Mouse (Mus musculus) heart, adult 8-10 months (tissue): Measurements from ENCODE around the gene Far2. TPM values are rescaled to one million over a fixed set of nuclear protein-coding genes. Genes with fewer than 3 reads are reported as not detected.
A peak's percentile ranks its signal among the peaks of the same experiment; 100 is the strongest.
"Not testable (repeated sequence)": the region's sequence is repeated elsewhere in the genome, so short reads cannot be mapped to it uniquely, and the experiment has no call there.

Experiments
- DNase-seq: peaks from one replicate; pipeline ENCODE4 v3.0.0; 2022; ENCODE audit warnings: low spot score
- total RNA-seq, 4 experiments: library from RNA; stranded (reverse); gene quantifications; 2 replicates each; pipeline ENCODE4 v1.2.4; 2022

Far2 gene
- total RNA-seq, 4 experiments from 2014 or later = not detected

DNA sequence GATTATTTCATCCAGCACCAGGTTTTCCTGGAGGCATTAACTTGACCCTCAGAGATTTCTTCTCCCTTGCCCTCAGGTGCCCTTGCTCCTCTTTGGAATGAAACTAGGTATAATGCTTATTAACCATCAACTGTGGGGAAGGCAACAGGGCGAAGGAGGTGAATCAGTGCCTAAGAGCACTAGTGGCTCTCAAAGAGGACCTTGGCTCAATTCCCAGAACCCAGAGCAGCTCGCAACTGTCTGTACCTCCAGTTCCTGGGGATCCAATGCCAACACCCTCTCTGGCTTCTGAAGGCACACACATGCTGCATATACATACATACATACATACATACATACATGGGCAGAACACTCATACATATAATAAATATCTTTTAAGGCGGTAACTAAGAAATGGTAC lies 69.8 kb downstream of the Far2 start:
- no peak for DNase-seq

DNA sequence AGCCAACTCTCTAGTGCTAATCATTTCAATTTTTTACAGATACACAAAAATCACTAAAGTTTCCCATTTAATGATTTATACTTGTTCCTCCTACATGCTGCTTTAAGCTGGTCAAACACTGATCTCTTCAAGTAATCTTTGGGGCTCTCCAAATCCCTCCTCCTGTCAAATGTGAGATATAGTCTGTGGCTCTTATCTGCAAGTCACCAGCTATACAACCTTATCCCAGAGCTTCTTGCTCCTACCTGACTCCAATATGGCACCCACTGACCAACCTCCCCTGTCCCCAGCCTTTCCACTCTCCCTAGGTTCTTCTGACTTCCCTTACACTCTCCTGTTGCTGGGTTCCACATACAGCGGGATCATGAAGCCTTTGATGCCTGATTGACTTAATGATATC lies 70.6 kb downstream of the Far2 start:
- no peak for DNase-seq

DNA sequence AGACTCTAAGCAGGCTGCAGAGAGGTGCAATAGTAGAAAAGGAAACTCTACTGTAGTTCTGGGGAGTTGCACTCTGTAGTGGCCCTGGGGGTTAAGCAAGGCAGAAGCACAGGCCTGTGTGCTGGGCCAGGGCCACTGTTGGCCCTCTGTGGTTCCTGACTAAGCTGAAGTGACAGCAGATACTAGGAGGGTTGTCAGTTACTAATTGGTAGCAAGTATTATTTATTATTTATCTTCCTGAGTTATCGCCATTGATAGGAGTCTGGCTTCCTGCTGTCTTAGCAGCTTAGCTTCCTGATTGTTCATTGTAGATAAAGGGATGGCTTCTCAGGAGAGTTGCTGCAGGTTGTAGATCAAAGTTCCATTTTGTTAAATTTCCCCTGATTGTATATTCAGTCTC lies 73.6 kb downstream of the Far2 start:
- no peak for DNase-seq

DNA sequence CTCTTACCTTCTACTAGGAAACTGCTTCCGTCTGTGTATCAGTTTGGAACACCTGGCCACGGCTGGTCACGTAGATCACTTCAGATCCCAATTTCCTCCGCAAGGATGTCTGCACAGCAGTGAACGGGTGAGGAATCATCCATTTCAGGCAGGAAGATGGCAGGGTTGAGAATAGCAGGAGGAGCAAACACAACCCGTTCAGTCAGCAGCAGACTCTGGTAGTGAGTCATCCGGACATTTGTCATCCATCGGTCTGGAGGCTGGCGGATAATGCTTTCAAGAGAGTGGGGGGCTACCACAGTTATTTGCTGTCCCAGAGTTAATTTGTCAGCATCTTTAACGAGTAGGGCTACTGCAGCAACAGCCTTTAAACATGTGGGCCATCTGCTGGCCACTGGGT lies 79.8 kb downstream of the Far2 start:
- not testable (repeated sequence) for DNase-seq

DNA sequence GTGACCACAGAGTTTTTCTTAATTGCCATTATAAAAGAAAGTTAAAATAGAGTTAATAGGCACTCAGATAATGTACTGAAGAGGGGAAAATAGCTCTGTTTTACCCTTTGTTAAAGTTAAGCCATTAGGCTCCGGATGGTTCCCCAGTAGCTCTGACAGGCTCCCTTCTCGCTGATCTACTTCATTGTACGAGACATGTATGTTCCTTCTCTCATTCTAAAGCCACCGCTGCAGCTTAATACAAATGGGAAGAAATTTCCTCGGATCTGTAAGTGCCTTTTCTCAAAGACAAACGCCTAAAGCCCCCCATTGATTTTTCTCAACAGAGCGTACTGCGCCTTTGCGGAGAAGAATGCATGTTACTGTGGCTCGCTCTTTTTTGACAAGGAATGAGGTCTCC lies 85.3 kb downstream of the Far2 start:
- no peak for DNase-seq

DNA sequence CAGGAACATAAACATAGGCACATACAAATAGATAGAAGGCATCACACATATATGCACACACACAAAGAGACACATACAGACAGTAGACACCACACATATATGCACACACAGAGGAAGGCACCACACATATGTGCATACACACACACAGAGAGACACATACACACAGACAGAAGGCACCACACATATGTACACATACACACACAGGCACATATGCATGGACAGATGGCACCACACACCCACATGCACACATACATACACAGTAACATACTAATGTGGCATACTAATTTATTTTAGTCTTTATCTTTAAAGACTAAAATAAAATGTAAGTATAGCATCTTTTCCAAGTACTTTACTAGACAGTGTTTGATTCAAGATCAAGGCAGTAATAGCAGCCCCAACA lies 86.5 kb downstream of the Far2 start:
- no peak for DNase-seq

DNA sequence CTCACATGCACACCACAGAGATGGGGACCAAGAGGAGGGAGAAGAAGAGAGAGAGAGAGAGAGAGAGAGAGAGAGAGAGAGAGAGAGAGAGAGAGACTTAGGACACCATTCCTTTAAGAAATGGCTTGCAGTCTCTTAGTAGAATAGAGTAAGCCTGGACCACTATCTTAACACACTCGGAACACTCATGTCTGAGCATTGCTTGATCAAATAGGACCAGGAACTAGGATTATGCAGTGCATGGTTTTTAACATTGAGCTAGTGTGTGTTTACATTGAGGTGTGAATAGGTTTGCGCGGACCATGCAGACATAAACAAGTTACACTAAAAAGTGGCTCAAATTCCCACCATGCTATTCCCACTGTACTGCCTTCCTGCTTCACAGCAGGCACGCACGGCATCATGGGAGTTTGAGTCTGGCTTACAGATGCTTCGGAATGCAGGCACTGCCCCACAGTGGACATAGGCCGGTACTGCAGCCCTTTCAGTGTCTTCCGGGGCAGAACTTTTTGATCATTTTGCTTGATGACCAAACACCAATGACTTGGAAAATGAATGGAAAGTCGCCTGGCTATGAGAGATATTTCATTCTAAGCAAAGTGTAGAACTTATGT lies 88.8 kb downstream of the Far2 start:
- DNase-seq = peak; percentile 47

DNA sequence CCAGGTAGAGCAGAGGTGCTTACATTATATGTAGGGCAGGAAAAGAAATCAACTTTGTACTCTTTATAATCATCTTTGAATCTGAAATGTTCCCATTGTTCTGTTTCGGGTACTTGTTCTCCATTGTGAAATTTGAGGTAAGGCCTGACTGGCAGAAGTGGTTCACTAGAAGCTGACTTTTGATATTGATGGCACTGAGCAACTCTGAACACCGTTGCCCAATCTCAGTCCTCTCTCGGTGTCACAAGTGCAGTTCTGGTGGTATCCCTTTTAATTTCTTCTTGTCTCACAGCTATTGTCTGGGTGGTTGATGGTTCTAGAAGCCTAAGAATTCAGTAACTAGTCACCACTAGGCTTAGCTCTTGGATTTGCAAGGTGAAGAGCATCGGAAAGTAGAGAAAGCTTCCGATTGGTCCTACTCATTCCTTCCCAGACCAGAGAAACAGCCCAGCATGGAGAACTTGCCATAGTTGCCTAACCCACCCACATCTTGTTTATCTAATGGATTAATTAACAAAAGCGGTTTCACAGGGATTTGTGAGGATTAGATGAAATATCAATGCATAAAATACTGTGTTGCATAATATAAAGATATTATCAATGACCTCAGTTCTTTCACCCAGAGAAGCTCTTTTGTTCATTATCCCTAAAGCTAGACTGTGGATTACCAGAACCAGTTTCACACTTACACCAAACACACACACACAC lies 92.4 kb downstream of the Far2 start:
- no peak for DNase-seq

DNA sequence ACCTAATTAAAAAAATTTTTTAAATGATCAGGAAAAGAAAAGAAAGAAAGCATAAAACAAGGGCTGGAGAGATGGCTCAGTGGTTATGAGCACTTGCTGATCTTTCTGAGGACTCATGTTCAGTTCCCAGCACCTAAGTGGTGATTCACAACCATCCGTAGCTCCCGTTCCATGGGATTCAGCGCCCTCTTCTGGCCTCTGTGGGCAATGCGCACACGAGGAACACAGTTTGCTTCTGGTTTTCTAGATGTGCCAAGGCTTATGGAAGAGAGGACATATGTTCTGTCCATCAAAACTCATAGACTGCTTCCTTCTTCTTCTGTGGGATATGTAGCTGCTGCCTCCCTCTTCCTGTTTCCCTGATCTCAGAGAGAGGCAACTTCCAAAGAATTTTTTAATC lies 94.8 kb downstream of the Far2 start:
- no peak for DNase-seq

DNA sequence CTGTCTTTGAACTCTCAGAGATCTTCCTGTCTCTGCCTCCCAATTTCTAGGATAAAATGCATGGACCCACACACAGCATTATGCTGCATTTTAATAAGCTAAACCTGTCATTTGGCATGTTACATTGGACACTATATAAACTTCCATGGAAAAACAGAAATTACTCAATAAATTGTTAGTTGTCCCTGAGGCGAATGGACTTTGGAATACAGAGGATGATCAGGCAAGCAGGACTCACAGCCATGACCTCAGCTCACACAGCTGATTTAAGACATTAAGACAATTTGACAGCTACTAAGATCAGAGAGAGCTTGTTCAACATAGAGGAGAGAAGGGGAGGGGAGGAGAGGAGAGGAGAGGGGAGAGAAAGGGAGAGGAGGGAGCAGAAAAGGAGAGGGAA lies 95.4 kb downstream of the Far2 start:
- no peak for DNase-seq

DNA sequence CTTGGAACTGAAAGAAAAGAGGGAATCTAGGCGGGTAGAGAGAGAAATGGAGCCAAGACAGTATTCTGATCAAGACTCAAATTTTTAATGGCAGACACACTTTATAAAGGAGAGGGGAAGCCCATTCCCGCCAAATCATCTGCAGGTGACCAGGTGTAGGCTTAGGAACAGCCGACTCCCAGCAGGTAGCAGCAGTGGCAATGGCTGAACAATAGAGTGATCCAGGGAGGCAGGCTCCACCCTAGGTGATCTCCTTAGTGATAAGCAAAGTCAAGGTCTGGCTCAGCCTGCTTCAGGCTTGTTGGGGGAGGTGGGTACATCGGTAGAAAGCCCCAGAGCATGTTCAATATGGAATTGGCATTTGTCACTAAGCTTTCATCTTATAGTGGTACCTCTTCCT lies 105.2 kb downstream of the Far2 start:
- not testable (repeated sequence) for DNase-seq

DNA sequence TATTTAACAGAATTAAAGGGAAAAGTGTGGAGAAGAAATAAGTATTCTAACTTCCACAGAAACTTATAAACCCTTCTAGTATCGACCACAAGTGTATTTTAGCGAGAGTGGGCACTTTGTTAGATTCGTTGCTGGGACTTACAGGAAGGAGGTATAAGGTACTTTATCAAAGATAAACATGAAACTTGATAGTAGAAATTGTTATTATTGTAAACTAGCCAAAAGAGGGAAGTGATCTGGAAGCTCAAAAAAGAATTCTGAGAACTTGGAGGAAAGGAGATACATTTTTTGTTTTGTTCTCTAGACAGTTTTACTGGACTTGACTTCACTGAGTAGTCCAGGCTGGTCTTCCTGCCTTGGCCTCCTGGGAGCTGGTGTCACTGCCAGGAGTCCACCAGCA lies 125.8 kb downstream of the Far2 start:
- no peak for DNase-seq

DNA sequence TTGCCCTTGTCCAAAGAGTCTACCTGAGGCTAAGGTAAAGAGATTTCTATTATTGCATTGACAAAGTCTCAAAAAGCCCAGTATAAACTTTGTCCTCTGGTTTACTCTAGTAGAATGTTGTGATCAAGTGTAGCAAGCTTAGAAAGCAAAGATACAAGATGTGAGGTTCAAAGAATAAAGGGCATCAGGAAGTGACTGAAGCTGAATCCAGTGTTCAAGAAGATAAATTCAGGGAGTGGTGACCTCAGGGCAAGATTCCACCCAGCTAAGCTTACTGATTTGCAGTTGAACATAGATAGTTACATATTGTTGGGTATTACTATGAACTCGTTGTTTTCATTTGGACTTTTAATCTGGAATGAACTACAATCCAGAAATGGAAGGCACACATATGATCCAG lies 138.6 kb downstream of the Far2 start:
- DNase-seq = no peak

DNA sequence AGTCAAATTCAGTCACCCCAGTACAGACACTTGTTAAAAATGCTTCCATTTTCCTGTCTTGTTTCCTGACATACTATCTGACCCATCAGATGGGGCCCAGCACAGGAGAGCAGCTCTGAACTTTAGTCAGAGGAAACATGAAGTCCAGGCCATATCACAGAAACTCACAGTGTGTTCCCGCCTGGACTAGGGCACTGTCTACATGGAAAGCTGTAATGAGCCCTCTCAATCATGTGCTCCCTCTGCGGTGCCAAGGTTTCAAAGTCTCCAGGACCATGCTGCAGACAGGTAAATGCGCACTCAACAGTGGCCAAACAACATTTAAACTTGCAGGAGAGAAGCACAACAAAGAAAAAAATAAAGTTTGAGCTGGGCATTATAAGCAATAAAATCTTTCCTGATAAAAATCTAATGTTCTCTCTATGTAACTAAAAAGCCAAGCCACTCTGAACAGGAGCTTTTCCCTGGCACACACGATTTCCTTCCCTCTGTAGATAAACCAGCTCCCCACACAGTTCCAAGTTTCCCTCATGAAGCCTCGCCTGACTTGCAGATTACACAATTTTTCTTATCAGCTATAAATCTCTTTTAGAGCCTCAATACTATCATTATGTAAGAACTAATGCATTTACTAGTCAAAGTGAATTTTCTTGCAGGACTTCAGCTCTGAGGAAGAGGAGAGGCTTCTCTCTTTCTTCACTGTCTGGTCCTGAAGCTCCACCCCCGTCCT lies 147.1 kb downstream of the Far2 start:
- DNase-seq = no peak

DNA sequence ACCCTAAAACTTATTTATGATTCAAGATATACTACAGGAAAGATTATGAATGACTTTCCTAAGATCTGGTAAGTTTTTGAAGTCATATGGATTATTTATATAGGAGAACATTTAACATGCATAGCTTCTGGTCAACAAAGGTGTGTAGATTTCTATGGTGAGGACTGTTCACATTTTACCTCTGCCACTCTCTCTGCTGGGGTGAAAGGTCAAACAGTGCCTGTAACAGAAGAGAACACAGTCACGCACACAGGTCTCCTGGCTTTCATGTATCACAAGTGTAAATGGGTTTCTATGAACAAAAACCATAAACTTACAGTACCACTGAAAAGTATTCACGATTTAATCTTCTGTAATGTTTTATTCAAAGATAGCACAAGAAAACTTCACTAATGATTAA lies 152.1 kb downstream of the Far2 start:
- no peak for DNase-seq

DNA sequence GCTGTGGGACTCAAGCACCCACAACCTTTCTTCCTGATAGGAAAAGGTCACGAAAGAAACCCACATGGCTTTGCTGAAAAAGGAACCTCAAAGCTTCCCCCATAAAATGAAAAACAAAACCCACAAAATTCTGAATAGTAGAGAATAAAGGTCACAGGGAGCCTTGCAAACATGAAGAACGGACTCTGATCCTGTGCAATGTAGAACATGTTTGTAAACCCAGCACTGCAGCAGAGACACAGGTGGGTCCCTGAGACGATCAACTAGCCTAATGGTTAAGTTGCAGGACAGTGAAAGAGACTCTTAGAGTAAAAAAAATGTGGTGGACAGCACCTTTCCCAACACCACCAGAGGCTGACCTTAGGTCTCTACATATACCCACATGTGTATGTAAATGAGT lies 152.7 kb downstream of the Far2 start:
- DNase-seq = no peak

DNA sequence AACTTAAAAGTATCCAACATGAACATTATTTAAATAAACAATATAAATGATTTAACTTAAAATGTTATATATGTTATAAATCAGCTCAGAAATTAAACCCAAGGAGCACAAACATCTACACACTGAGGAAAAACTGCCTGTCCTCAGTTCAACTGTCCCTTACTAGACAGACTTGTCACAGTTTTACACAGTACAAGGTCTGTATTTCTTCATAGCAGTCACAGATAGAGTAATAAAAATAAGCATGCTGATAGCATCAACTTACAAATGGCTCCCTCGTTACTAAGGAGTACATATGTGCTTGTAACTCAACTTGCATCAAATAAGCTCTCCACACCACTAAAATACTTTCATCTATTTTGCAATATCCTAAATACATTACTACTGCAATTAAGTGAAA lies 158.1 kb downstream of the Far2 start:
- DNase-seq = no peak

DNA sequence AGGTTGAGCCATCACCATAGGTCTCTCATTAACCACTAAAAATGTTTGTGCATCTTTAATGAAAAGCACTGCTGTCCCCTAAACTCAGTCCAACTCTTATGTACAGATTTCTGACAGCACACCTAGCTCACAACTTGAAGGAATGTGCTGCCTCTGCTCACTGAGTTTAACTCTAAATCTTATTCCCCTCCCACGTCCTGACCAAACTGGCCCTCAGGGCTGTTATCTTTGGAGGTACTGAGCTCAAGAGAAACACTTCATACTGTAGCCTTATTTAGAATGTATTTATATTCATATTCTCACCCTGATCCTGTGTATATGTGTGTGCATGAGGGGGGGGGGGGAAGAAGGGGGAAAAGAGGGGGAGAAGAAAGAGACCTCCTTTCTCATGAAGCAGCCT lies 160.5 kb downstream of the Far2 start:
- DNase-seq = no peak

DNA sequence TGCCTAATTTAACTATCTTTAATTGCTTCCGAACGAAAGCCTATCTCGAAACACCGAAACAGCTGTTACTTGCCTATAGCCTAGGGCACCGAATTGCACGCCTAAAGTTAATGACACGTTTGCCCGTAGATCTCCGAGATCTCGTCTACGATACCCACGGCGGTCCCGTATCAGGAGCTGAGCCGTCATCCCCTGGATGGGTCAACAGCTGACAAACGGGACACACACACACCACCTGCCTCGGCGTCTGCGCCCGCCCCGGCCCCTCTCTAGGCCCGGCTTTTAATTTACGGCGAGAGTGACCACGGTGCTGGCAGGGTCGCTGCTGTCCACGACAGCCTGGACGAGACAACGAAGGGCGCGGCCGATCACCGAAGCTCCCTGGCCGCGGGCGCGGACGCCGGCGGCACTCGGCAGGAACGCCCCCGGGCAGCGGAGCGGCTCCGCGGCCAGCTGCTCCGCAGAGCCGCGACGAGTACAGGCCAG lies 164.4 kb downstream of the Far2 start:
- DNase-seq = no peak

DNA sequence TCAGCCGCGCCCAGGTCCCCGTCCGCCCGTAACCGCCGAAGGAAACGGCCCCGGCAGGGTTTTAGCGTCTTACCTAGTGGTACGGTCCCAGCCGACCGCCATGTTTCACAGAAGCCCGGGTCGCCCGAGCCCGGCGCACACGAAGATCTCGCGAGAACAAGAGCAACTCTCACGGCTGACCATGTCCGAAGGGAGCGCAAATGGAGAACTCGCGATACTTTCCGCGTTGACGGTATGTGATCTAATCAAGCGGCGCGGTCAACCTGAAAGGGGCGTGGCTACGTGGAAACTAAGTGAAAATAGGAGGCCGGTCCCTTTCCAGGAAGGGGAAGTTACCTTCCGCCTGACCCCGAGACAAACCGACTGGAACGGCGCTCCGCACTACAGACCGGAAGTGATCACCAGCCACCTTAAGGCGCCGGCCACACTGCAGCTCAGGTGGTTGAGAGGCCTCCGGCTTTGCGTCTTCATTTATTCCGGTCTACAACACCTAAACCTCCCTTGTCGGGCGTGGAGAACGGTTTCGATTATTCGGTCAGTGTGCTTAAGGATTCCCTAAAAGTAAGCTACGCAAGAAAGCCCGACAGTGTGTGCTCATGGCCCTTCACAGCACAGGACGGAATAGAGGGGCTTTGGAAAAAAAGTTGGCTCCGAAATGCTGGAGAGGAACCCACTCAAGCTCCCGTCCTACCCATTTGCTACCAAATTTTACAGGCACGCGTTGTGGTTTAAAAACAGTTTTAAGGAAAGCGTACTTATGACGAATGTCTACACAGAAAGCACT lies 165.0 kb downstream of the Far2 start, which contains the start of gene Ergic2:
Gene Ergic2 (minus strand): TSS at position 478 of the 784 bp plus-strand sequence.
- peak; percentile 99 for DNase-seq

DNA sequence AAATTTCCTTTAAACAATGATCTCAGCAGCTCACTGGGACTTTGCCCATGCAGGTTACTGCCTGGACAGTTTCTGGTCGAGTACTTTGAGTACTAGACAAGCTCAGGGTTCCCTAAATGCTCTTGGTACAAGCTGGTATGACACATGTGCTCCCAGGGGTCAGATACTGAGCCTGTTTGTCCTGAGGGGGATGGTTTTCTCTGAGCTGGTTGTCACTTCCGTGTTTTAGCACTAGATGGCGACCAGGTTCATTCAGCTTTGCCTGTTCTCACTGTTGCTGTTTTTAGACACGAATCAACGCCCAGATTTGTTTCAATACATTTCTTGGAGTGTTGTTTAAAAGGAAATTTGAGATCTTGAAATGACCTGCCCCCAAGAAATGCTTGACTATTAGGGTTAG lies 167.7 kb downstream of the Far2 start:
- peak; percentile 24 for DNase-seq

DNA sequence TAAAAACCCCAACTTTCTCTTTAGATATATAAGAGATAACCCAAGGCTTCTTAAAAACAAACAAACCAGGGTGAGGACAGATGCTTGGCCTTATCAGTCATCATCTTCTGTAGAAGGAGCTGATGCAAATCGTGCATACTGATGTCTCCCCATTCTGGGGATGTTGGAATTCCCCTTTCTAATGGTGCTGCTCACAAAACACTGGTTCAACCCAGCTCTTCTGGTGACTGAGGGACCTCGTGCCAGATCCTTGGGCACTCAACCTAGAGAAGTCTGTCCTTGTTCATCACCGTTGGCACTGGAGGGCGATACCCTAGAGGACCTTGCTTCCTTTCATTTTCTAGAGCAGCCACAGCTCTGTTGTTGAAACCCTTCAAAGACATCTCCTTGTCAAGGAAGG lies 169.7 kb downstream of the Far2 start:
- no peak for DNase-seq
